Mouse (Mus musculus) heart, postnatal 10 days (tissue): ENCODE results near the gene Kcnj10. TPM values are rescaled to one million over a fixed set of nuclear protein-coding genes. Genes with fewer than 3 reads are reported as not detected.

Experiments used
- DNase-seq, 2 experiments: peaks; one replicate each; pipeline ENCODE4 v3.0.0; 2021
- intact Hi-C: fragments of 180-260 bp; cut with DNase I; formaldehyde crosslinking; loops from one replicate; pipeline ENCODE4 v1.15.1; 2025
- total RNA-seq, 2 experiments: library from RNA; stranded (reverse); gene quantifications; 2 replicates each; pipeline ENCODE4 v1.2.3; 2021

Kcnj10 gene
- total RNA-seq, 2 experiments from 2014 or later = 0.05 to 0.19 TPM

- intact Hi-C loops = no loop called here
- DNase-seq = no peak
Observed at GRCm38 (mm10) chr1:172328041-172328440, 13.0 kb upstream of the Kcnj10 start.

DNA sequence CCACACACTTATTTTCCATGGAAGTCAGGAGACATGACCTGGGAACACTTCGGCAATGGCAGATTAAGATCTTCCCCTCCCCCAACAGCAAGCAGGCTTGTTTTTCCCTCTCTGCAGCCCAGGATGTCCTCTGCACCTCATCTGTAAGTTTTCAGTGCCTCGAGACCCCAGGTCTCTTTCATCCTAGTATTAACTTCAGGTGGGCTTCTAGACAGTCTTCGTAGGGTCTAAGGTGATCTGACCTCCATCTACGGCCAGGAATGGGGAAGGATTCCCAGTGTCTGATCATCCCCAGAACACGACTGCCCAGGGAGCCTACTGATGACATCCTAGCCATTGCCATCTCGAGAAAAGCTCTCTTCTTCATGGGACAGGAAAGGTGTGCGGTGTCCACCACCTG lies 12.5 kb upstream of the Kcnj10 start:
- intact Hi-C loops = no loop called here
- no peak for DNase-seq

- intact Hi-C loops = no loop called here
- DNase-seq = no peak
Observed at GRCm38 (mm10) chr1:172329131-172329530, 11.9 kb upstream of the Kcnj10 start, which contains the start of gene Kcnj9. Gene Kcnj9, minus strand, starts transcription at chr1:172329318.

DNA sequence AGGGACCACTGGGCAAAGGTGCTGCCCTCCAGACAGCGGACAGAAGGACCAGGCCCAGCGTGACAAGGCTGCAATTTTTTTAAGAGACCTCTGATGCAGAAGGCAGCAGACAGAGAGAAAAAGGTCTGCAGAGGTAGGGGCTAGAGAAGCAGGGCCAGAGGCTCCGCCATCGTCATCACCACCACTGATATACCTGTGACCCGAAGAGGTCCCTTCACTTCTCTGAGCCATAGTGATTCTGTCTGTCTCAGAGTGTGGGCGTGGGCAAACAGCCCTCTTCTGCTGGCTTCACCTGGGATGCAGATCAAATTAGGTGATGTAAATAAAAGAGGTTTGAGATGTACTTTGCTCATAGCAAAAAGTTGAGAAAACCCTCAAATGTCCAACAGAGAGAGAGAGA lies 11.4 kb upstream of the Kcnj10 start:
- intact Hi-C loops = no loop called here
- no peak for DNase-seq

- intact Hi-C loops = no loop called here
Observed at GRCm38 (mm10) chr1:172331422-172331947, 9.5 kb upstream of the Kcnj10 start.

DNA sequence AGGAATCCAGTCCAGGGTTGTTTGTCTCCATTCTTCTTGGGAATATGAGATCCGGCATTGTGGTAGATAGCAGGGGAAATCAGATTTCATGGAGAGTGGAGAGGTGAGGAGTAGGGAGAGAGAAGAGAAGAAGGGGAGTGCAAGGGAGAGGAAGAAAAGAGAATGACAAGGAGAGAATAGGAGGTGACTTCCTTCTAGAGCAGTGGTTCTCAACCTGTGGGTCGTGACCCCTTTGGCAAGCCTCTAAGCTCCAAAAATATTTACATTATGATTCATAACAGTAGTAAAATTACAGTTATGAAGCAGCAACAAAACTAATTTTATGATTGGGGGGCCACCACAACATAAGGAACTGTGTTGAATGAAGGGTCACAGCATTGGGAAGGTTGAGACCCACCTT lies 8.1 kb upstream of the Kcnj10 start:
- intact Hi-C loops = no loop called here
- DNase-seq = no peak

More at GRCm38 (mm10) chr1:172331422-172331947, 9.5 kb upstream of the Kcnj10 start:
- no peak for DNase-seq

DNA sequence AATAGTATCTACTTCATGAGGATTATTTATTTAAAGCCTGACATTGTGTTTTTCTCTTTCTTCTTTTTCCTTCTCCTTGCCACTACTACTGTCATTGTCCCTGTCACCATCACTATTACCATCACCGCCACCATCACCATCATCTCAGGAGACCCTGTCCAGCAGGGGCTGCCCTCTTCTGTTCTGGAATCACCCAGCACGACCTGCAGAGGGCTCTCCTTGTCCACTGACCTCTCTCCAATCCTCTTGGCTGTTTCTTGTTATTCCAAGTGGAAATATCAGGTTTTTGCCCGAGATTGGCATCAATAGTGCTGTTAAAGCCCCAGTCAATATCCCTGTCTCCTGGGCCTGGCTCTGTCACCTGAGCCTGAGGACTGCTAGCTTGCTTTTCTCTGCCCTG lies 7.5 kb upstream of the Kcnj10 start:
- intact Hi-C loops = no loop called here
- DNase-seq = no peak

GRCm38 (mm10) chr1:172335804-172336203 lies 5.2 kb upstream of the Kcnj10 start:
- no peak for DNase-seq
- intact Hi-C loops = no loop called here

DNA sequence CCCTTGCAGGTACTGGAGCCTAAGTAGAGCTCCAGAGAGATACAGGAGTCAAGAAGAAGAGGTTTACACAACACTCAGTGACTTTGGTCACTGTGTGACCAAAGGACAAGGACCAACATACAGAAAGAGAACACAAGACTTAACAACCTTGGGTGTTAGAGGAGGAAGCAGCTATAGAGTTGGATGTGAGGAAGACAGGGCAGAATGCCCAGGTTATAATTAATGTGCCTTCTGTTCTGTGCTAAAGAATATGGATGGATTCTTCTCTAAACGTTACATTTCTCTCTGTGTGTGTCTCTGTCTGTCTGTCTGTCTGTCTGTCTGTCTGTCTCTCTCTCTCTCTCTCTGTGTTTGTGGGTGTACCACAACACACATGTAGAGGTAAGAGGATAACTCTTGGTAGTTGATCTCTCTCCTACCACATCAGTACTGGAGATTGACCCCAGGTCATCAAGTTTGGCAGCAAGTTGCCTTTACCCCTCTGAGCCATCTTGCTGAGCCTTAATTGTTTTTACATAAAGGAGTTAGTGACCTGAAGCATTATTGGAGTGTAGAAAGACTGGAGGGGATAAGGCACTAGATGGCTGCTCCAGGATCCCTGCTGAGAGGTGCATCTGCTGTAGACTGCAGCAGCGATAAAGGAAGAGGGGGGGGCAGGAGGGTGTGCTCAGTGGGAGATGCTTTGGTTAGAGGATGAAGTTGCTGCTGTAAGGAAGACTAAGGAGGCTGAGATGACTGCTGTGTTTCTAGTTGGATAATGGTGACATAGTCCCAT lies 3.4 kb upstream of the Kcnj10 start:
- DNase-seq = no peak
- intact Hi-C loops = no loop called here

DNA sequence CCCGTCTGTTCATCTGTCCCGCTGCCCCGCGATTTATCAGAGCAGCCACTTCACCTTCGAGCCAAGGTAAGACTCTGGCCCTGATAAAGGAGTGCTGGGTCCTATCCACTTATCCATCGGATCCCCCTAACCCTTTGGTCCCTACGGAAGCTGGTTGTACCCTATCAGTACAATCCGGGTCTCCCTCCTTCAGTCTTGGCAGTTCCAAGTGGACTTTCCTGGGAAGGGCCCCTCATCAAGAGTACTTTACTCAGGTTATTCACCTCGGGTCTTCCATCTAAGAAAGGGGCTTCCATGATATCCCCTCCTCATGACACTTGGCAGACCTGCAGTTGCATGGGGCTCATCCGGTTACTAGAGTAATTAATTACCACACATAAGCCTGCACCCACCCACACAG lies 376 bp downstream of the Kcnj10 start:
- DNase-seq = no peak
- intact Hi-C loops = no loop called here

DNA sequence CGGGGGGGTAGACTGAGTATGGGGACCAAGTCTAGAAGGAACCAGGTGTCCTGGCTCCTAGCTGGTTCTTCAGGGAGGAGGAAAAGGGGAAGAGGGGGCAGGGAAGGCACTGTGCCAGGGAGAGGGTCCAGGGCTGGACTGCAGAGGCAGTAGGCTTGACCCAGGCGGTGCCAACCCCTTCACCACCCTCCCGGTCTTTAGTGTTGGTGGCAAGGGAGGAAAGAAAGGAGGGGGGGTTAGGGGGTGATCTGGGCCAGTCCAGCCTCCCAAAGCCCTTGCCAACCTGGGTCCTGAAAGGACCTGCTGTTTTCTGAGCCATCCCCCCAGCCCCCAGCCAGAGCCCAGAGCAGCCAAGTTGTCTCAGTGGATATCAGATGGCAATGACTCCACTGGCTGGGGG lies 1.7 kb downstream of the Kcnj10 start:
- DNase-seq = no peak
- intact Hi-C loops = no loop called here

- no peak for DNase-seq
- intact Hi-C loops = no loop called here
Observed at GRCm38 (mm10) chr1:172343914-172344313, 2.9 kb downstream of the Kcnj10 start.

- DNase-seq = no peak
- intact Hi-C loops = no loop called here
Observed at GRCm38 (mm10) chr1:172344820-172345219, 3.8 kb downstream of the Kcnj10 start.

- no peak for DNase-seq
- intact Hi-C loops = no loop called here
Observed at GRCm38 (mm10) chr1:172346707-172347106, 5.7 kb downstream of the Kcnj10 start.

DNA sequence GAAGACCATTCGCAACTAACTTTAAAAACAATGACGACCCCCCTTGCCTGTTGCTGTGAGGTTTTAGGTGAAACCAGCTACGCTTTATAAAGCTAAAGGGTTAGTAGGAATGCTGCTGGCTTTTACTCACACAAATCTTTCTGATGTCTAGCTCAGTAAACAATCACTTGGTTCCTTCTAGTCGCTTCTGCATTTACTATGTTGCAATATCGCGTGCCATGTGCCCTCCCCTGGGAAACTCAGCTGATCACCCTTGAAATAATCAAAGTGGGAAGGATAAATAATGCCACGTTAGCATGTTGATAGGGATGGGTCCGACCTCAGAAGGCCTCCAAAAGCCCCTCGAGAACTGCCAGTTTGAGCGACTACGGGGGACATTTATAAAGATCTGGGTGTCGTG lies 6.4 kb downstream of the Kcnj10 start:
- DNase-seq = no peak
- intact Hi-C loops = no loop called here

DNA sequence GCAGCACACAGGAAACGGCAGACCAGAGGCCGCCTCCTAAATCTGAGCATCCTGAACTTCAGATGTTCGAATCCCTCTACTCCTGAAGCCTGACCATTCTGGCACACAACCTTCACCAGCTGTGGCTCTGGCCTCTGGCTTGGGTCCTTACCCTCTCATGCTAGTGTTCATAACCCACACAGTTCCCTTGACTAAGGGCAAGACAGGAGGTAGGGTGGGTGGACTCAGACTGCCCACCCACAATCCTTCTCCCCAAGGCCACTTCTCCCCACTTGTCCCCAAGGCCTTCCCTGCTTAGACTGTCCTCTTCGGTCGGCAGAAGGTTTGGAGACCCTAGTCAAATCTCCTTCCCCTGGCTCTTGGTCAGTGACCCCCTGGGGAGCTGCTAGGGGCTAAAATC lies 8.5 kb downstream of the Kcnj10 start:
- intact Hi-C loops = no loop called here
- DNase-seq = no peak

DNA sequence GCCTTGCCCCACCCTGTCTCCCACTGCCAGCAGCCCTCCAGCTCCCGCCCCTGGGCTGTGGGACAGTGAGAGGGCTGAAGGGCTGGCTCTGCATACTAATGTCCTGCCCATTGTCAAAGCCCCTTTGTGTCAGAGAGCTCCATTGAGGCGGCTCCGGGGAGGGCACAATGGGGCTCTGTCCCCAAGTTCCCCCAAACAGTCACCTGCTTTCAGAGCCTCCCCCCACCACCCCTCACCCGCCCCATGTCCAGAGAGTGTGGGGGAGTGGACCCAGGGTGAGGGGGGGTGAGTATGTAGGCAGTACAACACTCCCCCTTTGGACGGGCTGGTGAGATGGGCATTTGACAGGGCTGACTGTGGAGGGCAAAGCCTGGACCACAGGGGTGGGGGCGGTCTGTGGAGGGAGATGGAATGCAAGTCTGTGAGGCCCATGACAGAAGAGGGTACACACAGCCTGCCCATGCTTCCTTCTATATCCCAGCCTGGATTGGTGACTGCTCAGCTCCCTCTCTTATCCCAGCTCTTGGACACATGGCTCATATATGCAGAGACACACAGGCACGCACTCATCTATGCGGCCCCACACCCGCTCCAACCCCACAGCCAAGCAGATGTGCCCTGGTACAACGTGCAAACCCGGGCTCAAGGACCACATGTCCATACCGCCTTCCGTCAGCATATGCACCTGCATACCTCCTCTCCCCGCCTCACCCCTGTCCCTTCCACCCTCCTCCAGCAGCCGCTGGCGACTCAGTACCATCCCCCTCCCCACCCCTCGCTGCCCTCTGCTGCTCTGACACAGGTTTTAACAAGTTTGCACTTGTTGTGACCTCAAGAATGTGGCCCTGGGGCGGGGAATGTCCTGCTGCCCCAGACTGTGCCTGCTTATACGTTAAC lies 9.2 kb downstream of the Kcnj10 start:
- DNase-seq = no peak
- intact Hi-C loops = no loop called here

DNA sequence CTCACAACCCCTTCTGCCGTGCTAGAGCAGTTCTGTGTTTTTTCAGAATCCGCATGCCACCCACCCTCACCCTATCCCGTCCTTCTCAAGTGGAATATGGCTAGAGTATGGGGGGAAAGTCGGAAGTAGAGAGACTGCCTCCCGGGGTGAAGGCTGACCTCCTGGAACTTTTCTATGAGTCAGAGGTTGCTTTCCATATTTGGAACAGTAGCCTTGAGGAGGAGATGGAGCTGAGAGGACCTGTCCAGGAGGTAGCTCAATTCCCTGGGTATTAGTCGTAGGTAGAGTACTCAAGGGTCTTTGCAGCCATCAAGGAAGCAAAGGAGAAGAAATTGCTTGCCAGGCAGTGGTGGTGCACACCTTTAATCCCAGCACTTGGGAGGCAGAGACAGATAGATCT lies 11.0 kb downstream of the Kcnj10 start:
- intact Hi-C loops = no loop called here
- DNase-seq = no peak

- no peak for DNase-seq
- intact Hi-C loops = no loop called here
Observed at GRCm38 (mm10) chr1:172352453-172352852, 11.4 kb downstream of the Kcnj10 start.

GRCm38 (mm10) chr1:172355336-172355735 lies 14.3 kb downstream of the Kcnj10 start:
- intact Hi-C loops = no loop called here
- no peak for DNase-seq

- peak; percentile 58 to 75 for DNase-seq
- intact Hi-C loops = loop anchor here (1.0 to 2.0 kb wide), 2 partner anchors 31 to 310 kb away; no protein-coding TSS in a partner anchor
Observed at GRCm38 (mm10) chr1:172357550-172357949, 16.5 kb downstream of the Kcnj10 start.

DNA sequence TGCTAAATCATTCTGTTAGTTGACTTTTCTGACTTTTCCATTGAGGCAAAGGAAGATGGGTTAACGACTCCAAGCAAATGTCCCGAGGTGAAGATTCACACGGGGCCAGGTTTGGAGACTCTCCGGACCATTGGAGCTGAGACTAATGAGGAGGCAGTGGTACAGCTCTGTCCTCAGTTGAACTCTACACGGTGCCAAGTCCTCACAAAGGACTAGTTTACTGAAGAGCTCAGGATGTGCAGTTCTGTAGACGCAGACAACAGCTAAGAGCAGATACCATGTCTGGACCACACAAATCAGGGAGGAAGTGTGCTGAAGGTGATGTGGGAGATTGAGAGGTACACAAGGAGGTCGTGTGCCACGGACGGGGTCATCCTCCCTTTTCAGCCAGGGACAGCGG lies 17.3 kb downstream of the Kcnj10 start:
- no peak for DNase-seq
- intact Hi-C loops = no loop called here
